Mouse (Mus musculus) kidney, adult 8-10 months (tissue): ENCODE measurements around the gene Mov10.

Source experiments
- DNase-seq, 2 experiments: peaks; one replicate each; pipeline ENCODE4 v3.0.0; 2022

Gene Mov10

GRCm38 (mm10) chr3:104804312-104804711 is 14.1 kb downstream of the Mov10 start:
- DNase-seq: no peak

- DNase-seq: no peak
These were observed 16.9 kb downstream of the Mov10 start for GRCm38 (mm10) chr3:104801481-104801880.

GRCm38 (mm10) chr3:104800681-104801080 is 17.7 kb downstream of the Mov10 start:
- no peak for DNase-seq

GRCm38 (mm10) chr3:104796430-104797082 is 21.8 kb downstream of the Mov10 start:
- DNase-seq: peak; percentile 71 to 77

GRCm38 (mm10) chr3:104795661-104796340 is 22.6 kb downstream of the Mov10 start:
- DNase-seq: no peak

- no peak for DNase-seq
These were observed 23.4 kb downstream of the Mov10 start for GRCm38 (mm10) chr3:104794953-104795470.

- DNase-seq: peak; percentile 94 to 96
These were observed 24.2 kb downstream of the Mov10 start for GRCm38 (mm10) chr3:104793871-104794828.

- no peak for DNase-seq
These were observed 25.7 kb downstream of the Mov10 start for GRCm38 (mm10) chr3:104792360-104793270.

- DNase-seq: no peak
These were observed 26.7 kb downstream of the Mov10 start for GRCm38 (mm10) chr3:104791671-104792070.

GRCm38 (mm10) chr3:104791017-104791416 is 27.3 kb downstream of the Mov10 start:
- DNase-seq: no peak

- peak in 1 of 2 experiments; percentile 55 for DNase-seq
These were observed 27.9 kb downstream of the Mov10 start for GRCm38 (mm10) chr3:104790401-104790937.

GRCm38 (mm10) chr3:104789822-104790221 is 28.5 kb downstream of the Mov10 start:
- DNase-seq: peak; percentile 65 to 72

GRCm38 (mm10) chr3:104789312-104789605 is 29.1 kb downstream of the Mov10 start:
- DNase-seq: no peak

- DNase-seq: peak; percentile 81 to 85
These were observed 29.6 kb downstream of the Mov10 start for GRCm38 (mm10) chr3:104788561-104789311.

GRCm38 (mm10) chr3:104788075-104788474 is 30.3 kb downstream of the Mov10 start, which contains the start of gene Rhoc:
Gene Rhoc (plus strand): TSS chr3:104788375.
- no peak for DNase-seq

GRCm38 (mm10) chr3:104785284-104785683 is 33.1 kb downstream of the Mov10 start:
- DNase-seq: no peak

- no peak for DNase-seq
These were observed 34.3 kb downstream of the Mov10 start for GRCm38 (mm10) chr3:104783971-104784500.

GRCm38 (mm10) chr3:104782061-104782681 is 36.2 kb downstream of the Mov10 start:
- DNase-seq: peak; percentile 61 to 69

- peak in 1 of 2 experiments; percentile 35 for DNase-seq
These were observed 36.9 kb downstream of the Mov10 start, which contains the start of gene Fam19a3 for GRCm38 (mm10) chr3:104781471-104781903. Gene Fam19a3 (minus strand): TSS chr3:104781840.
